In genomic region chr2:7640892-7641291, GRCm38 (mm10) we compare ENCODE assay signal across 29 mouse cellular contexts.
DNase-seq lines count a peak whose midpoint lies in the region; ATAC-seq and TF ChIP-seq lines count a peak whose summit lies in the region.
"Had no signal": no experiment of that assay in that cellular context is flagged by ENCODE, and none has a peak within 500 bp of the region (broad histone marks: within the 10 kb centered on the region; RNA-seq: fewer than 3 reads in every experiment).

No protein-coding gene starts in this region.

- no peak overlapping the region for H3K4me3 ChIP-seq in midbrain, embryonic 12.5 days
- no peak overlapping the region for H3K4me3 ChIP-seq in midbrain, embryonic 10.5 days
- no peak overlapping the region for H3K4me3 ChIP-seq in forebrain, embryonic 12.5 days (replicated peaks)
- H3K4me3 ChIP-seq in forebrain, postnatal 0 days (ENCODE audit: low read depth, low read length), result no peak overlapping the region
- H3K4me3 ChIP-seq in left cerebral cortex, adult 2 months, result no peak overlapping the region
- H3K4me3 ChIP-seq: embryonic facial prominence, embryonic 13.5 days; heart, embryonic 10.5 days; heart, embryonic 15.5 days; limb, embryonic 13.5 days had no signal

- H3K27me3 ChIP-seq in midbrain, embryonic 12.5 days, result no peaks in the 10 kb centered on the region
- H3K27me3 ChIP-seq in midbrain, embryonic 10.5 days (ENCODE audit: low read depth, poor library complexity, severe bottlenecking), result no peaks in the 10 kb centered on the region
- H3K27me3 ChIP-seq in forebrain, embryonic 12.5 days, result no peaks in the 10 kb centered on the region
- no peaks in the 10 kb centered on the region for H3K27me3 ChIP-seq in forebrain, postnatal 0 days (ENCODE audit: insufficient read depth, low read length)
- H3K27me3 ChIP-seq: embryonic facial prominence, embryonic 13.5 days; heart, embryonic 15.5 days; limb, embryonic 13.5 days had no signal

- H3K9ac ChIP-seq in midbrain, embryonic 12.5 days (replicated peaks), result no peak overlapping the region
- no peak overlapping the region for H3K9ac ChIP-seq in forebrain, embryonic 12.5 days
- H3K9ac ChIP-seq in forebrain, postnatal 0 days, result no peak overlapping the region
- H3K9ac ChIP-seq: embryonic facial prominence, embryonic 13.5 days; heart, embryonic 15.5 days; limb, embryonic 13.5 days; liver, postnatal 0 days had no signal

- no peaks in the 10 kb centered on the region for H3K36me3 ChIP-seq in midbrain, embryonic 12.5 days
- H3K36me3 ChIP-seq in midbrain, embryonic 10.5 days, result no peaks in the 10 kb centered on the region
- no peaks in the 10 kb centered on the region for H3K36me3 ChIP-seq in forebrain, embryonic 12.5 days (replicated peaks)
- H3K36me3 ChIP-seq in forebrain, postnatal 0 days (ENCODE audit: insufficient read depth), result no peaks in the 10 kb centered on the region
- H3K36me3 ChIP-seq: embryonic facial prominence, embryonic 13.5 days; G1E; heart, embryonic 10.5 days; heart, embryonic 15.5 days; limb, embryonic 13.5 days had no signal

- no peak overlapping the region for H3K4me2 ChIP-seq in midbrain, embryonic 12.5 days (replicated peaks)
- no peak overlapping the region for H3K4me2 ChIP-seq in forebrain, embryonic 12.5 days
- no peak overlapping the region for H3K4me2 ChIP-seq in forebrain, postnatal 0 days (ENCODE audit: low read depth)
- H3K4me2 ChIP-seq: embryonic facial prominence, embryonic 13.5 days; heart, embryonic 15.5 days; limb, embryonic 13.5 days; liver, embryonic 11.5 days had no signal

- 70% methylated on average over 6 of the region's 6 CpGs for WGBS in midbrain, embryonic 12.5 days
- WGBS in midbrain, embryonic 10.5 days, result 75% methylated on average over 6 of the region's 6 CpGs
- WGBS in forebrain, embryonic 12.5 days, result 63% methylated on average over 6 of the region's 6 CpGs
- 43% methylated on average over 6 of the region's 6 CpGs for WGBS in forebrain, postnatal 0 days

- H3K9me3 ChIP-seq in midbrain, embryonic 12.5 days, result no peaks in the 10 kb centered on the region
- H3K9me3 ChIP-seq in midbrain, embryonic 10.5 days (replicated peaks), result no peaks in the 10 kb centered on the region
- H3K9me3 ChIP-seq in forebrain, embryonic 12.5 days, result no peaks in the 10 kb centered on the region
- H3K9me3 ChIP-seq in forebrain, postnatal 0 days (ENCODE audit: low read length), result no peaks in the 10 kb centered on the region
- H3K9me3 ChIP-seq: embryonic facial prominence, embryonic 13.5 days; G1E; heart, embryonic 10.5 days; heart, embryonic 15.5 days; limb, embryonic 13.5 days had no signal

- ATAC-seq in midbrain, embryonic 12.5 days (ENCODE audit: low FRiP score, low read depth), result peak; percentile 57; the same call in 1 of the 2 replicates
- ATAC-seq in forebrain, embryonic 12.5 days (ENCODE audit: low FRiP score), result peak; percentile 65; the same call in 1 of the 2 replicates
- ATAC-seq in forebrain, postnatal 0 days, result peak; percentile 82
- ATAC-seq: intestine, postnatal 0 days; liver, postnatal 0 days; lung, postnatal 0 days had no signal

- DNase-seq in midbrain, embryonic 10.5 days (ENCODE audit: low spot score), result no peak
- peak; percentile 37 for DNase-seq in brain, adult 2 months (ENCODE audit: low read depth, low spot score)
- DNase-seq in forebrain, postnatal 0 days, result no peak
- no peak for DNase-seq in left cerebral cortex, adult 2 months (ENCODE audit: extremely low spot score in 1 of 2, low spot score in 2 of 2)
- DNase-seq in urinary bladder, postnatal 25 days (ENCODE audit: low spot score), result no peak
- DNase-seq: adrenal gland, postnatal 10 days; B cell, adult 2 months; cerebellum, adult 18-20 months; cerebellum, postnatal 10 days; gastrocnemius, postnatal 25 days; heart, adult 11 months; kidney, adult 9 months; kidney, postnatal 10 days; layer of hippocampus, adult 9-11 months; liver, postnatal 0 days; right cerebral cortex, adult 18-20 months; spleen, adult 18-20 months; thymus, postnatal 14 days had no signal

- intact Hi-C loops in left cerebral cortex, adult 2 months (cut with DNase I), result no loop called here

- peaks cover 5% of the 10 kb centered on the region for H3K4me1 ChIP-seq in midbrain, embryonic 12.5 days
- H3K4me1 ChIP-seq in midbrain, embryonic 10.5 days, result no peaks in the 10 kb centered on the region
- H3K4me1 ChIP-seq in forebrain, embryonic 12.5 days, result no peaks in the 10 kb centered on the region; the same call in 1 of the 2 replicates
- H3K4me1 ChIP-seq in forebrain, postnatal 0 days (ENCODE audit: insufficient read depth), result 0 out of 2 replicates have a peak, but pooled peaks cover 4% of the 10 kb centered on the region
- H3K4me1 ChIP-seq: limb, embryonic 13.5 days had no signal

- H3K27ac ChIP-seq in midbrain, embryonic 12.5 days (replicated peaks), result no peak overlapping the region
- no peak overlapping the region for H3K27ac ChIP-seq in midbrain, embryonic 10.5 days (replicated peaks)
- H3K27ac ChIP-seq in forebrain, embryonic 12.5 days, result no peak overlapping the region
- H3K27ac ChIP-seq in forebrain, postnatal 0 days (ENCODE audit: low read depth, low read length), result 0 out of 2 replicates have a peak overlapping the region, but pooled peaks have one; percentile 9
- no peak overlapping the region for H3K27ac ChIP-seq in left cerebral cortex, adult 2 months
- H3K27ac ChIP-seq: embryonic facial prominence, embryonic 13.5 days; heart, embryonic 10.5 days; heart, embryonic 15.5 days; limb, embryonic 13.5 days; macrophage had no signal

- TF ChIP-seq CTCF in forebrain, postnatal 0 days (IDR thresholded peaks at IDR 0.05; ENCODE audit: low read depth), result no peak
- no peak for TF ChIP-seq CTCF in left cerebral cortex, adult 2 months (IDR thresholded peaks at IDR 0.05)
